Mouse (Mus musculus) left cerebral cortex, adult 2 months (tissue): Measurements from ENCODE around the gene Btbd35f25. TPM values are rescaled to one million over a fixed set of nuclear protein-coding genes. Genes with fewer than 3 reads are reported as not detected.
"Not testable (repeated sequence)": the region's sequence is repeated elsewhere in the genome, so short reads cannot be mapped to it uniquely, and the experiment has no call there.

Experiments
- DNase-seq, 2 experiments: peaks; one replicate each; pipeline ENCODE4 v3.0.0; 2021 to 2022; ENCODE audit warnings: low spot score in 2 of 2, mixed read lengths in 1 of 2; ENCODE audit errors: extremely low spot score in 1 of 2
- H3K27ac ChIP-seq: fragments of 200-600 bp; 2 replicates; pipeline ENCODE4 v1.8.1; 2022
- H3K4me3 ChIP-seq: fragments of 200-600 bp; 2 replicates; pipeline ENCODE4 v1.8.1; 2022
- CTCF ChIP-seq: fragments of 200-600 bp; IDR thresholded peaks from 2 replicates; pipeline ENCODE4 v1.8.1; 2022; ENCODE audit warnings: antibody characterized with exemption, mild to moderate bottlenecking, moderate library complexity
- intact Hi-C: fragments of 180-260 bp; cut with DNase I; formaldehyde crosslinking; loops from one replicate; pipeline ENCODE4 v1.15.1; 2025
- long read RNA-seq, 2 experiments: library from polyadenylated mRNA; stranded (forward); transcript quantifications; one replicate each; pipeline ENCODE4 v2.0.0; 2021; ENCODE audit warnings: borderline mapping rate in 2 of 2
- total RNA-seq, 2 experiments: library from RNA; stranded (reverse); gene quantifications; 2 replicates each; pipeline ENCODE4 v1.2.3; 2021

Btbd35f25 gene
- not detected for total RNA-seq
- long read RNA-seq, experiment 1 = 0 reads
- long read RNA-seq, experiment 2 = 0 reads

- intact Hi-C loops, DNase-seq, H3K4me3 ChIP-seq, H3K27ac ChIP-seq: not testable (repeated sequence)
Observed at GRCm38 (mm10) chrX:31717056-31717455, at the start of gene Btbd35f25. Gene Btbd35f25, minus strand, starts transcription at chrX:31717156.

GRCm38 (mm10) chrX:31766255-31766654 is 49.3 kb upstream of the Btbd35f25 start:
- Histone ChIP-seq H3K27ac (no peak overlapping the region), H3K4me3 (no peak overlapping the region)
- no peak for DNase-seq
- TF ChIP-seq CTCF = no peak
- intact Hi-C loops = no loop called here

- DNase-seq = no peak
- intact Hi-C loops = no loop called here
- H3K27ac ChIP-seq = no peak overlapping the region
- H3K4me3 ChIP-seq = no peak overlapping the region
- no peak for TF ChIP-seq CTCF
Observed at GRCm38 (mm10) chrX:31764001-31764400, 47.0 kb upstream of the Btbd35f25 start.

GRCm38 (mm10) chrX:31745079-31745478 is 28.1 kb upstream of the Btbd35f25 start:
- TF ChIP-seq CTCF = no peak
- Histone ChIP-seq H3K27ac (no peak overlapping the region), H3K4me3 (no peak overlapping the region)
- no peak for DNase-seq
- intact Hi-C loops = no loop called here

- no peak for DNase-seq
- Histone ChIP-seq H3K27ac (no peak overlapping the region), H3K4me3 (no peak overlapping the region)
- no peak for TF ChIP-seq CTCF
- intact Hi-C loops = no loop called here
Observed at GRCm38 (mm10) chrX:31736958-31737357, 20.0 kb upstream of the Btbd35f25 start.

Other genes starting within 250 kb of the Btbd35f25 start
- gene Gm21883, start 142.9 kb downstream of the Btbd35f25 start, total RNA-seq = not detected
- gene Spin2e, start 98.2 kb downstream of the Btbd35f25 start, total RNA-seq = not detected
- not detected for gene Gm21637, start 244.9 kb upstream of the Btbd35f25 start, total RNA-seq